Mouse (Mus musculus) right cerebral cortex, postnatal 4 days (tissue): ENCODE results near the gene Wwox.
A peak's percentile ranks its signal among the peaks of the same experiment; 100 is the strongest.

ENCODE experiments used
- DNase-seq: peaks from one replicate; pipeline ENCODE4 v3.0.0-alpha.2; 2022

The Wwox gene

GRCm38 (mm10) chr8:115195334-115195733, 755.9 kb downstream of the Wwox start:
- DNase-seq, result no peak

GRCm38 (mm10) chr8:115196859-115197258, 757.4 kb downstream of the Wwox start:
- no peak for DNase-seq

DNA sequence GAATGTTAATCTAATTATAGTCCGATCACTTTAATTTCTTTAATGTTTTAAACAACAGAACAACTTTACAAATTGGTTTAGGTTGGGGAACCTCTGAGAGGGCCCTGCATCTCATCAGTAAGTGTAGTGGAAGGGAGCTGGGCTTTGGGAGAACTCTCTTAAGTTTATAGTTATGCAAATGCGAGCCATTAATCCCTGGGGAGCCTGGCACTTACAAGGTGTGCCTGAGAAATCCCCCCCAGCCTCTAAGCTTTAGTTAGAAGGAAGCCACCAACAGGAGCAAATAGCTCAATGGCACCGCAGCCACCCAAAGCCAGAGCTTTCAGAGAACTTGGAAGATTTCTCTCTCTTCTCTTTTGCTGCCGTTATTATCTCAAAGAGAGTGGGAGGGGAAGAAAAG, 759.7 kb downstream of the Wwox start:
- DNase-seq, result no peak

GRCm38 (mm10) chr8:115199616-115200150, 760.2 kb downstream of the Wwox start:
- DNase-seq, result no peak

GRCm38 (mm10) chr8:115201726-115202125, 762.3 kb downstream of the Wwox start:
- no peak for DNase-seq

- no peak for DNase-seq
These were observed 768.0 kb downstream of the Wwox start for GRCm38 (mm10) chr8:115207480-115207879.

GRCm38 (mm10) chr8:115208415-115209192, 769.1 kb downstream of the Wwox start:
- DNase-seq, result no peak

DNA sequence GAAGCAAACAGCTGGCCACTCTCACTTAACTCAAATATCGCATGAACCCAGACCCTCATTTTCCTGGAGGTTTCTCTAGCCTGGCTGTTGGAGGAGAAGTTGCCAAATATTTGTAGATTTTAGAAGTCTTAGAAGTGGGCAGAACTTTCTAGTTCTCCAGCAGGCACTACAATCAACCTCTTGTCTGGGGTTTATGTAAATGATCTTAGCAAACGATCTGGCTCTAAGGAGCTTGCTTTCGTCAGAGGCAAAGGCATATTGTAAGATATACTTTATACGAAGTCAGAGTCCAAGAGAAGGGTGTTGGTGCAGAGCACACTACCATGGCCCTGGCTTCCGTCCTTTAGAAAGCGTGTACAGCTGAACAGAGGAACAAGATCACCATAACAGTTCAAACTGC, 770.6 kb downstream of the Wwox start:
- no peak for DNase-seq

DNA sequence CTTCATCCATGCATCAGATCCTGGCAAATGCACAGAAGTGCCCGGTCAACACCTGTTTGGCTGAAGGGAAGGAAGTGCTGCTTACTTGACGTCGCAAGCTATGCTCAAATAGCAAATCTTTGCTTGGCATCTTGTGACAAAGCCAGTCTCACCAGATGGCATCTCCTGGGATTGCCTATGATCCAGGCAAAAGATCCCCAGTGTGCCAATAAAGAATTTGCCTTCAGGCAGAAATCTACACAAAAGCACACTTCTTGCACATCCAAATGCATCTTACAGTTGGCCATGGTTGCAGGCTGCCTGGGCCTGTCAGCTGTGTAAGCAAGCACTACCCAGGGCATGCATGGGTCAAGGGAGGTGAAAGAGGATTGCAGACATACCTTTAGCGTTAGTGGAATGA, 773.7 kb downstream of the Wwox start:
- DNase-seq, result no peak

- DNase-seq, result no peak
These were observed 775.4 kb downstream of the Wwox start for GRCm38 (mm10) chr8:115214870-115215269.

DNA sequence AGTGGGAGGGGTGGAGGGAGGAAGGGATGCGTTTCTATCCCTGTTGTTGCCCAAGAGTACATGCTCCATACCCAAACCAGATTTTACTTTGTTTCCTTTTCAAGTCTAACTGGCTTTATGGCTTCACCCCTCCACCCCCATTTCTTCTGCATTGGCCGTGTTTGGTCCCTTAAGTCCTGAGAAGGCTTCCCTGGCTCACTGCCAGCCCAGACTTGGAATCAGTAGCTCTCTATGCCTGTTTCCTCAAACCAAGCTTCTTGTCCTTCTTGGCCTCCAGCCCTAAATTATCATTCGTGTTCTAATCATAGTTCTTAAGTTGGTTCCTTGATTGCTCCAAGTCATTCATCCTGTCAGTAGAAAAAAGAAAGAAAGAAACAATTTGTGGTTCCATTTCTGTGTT, 777.3 kb downstream of the Wwox start:
- peak; percentile 15 for DNase-seq

GRCm38 (mm10) chr8:115222545-115222944, 783.1 kb downstream of the Wwox start:
- peak; percentile 28 for DNase-seq

GRCm38 (mm10) chr8:115226781-115227583, 787.5 kb downstream of the Wwox start:
- no peak for DNase-seq

DNA sequence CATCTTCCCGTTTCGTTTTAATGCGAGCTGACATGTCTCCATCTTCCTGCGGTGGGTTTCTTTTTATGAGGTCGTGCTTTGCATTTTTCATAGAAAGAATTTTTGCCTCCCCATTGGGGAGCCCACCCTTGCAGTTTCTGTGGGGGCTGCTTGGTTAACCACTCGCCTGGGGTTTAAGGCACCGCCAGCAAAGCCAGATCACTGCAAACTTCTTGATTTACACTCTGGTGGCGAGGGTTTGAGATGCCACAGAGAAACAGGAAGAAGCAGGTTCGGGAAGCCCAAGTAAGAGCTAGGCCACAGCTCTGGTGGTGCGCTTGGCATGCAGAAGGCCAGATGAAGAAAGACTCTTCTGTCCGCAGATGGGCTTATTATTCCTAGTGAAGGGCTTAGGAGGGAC, 789.4 kb downstream of the Wwox start:
- no peak for DNase-seq

GRCm38 (mm10) chr8:115234068-115234467, 794.6 kb downstream of the Wwox start:
- DNase-seq, result no peak

- DNase-seq, result no peak
These were observed 798.1 kb downstream of the Wwox start for GRCm38 (mm10) chr8:115237596-115237995.

DNA sequence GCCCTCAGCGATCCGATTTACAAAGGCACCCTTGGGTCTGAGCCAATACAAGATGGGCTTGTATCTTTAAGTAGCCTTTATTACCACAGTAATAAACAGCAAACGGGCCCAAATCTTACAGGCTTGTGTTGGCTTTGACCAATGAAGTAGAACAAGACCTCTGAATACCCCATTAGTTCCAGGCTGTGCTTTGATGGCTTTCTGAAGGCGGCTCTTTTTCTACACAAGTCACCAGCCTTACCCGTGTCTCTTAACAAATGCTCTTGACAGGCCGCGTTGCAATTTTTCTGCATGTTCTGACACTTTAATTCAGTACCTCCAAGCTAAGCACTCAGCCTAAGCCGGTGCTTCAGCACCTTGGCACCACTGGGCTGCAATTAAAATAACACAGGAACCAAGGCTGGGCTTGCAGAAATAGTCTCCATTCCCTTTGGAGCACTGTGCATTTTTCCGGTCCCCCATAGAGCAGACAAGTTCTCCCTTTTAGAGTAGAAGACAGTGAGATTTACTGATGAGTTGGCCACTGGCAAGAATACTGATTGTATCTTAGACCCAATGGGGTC, 804.1 kb downstream of the Wwox start:
- no peak for DNase-seq

- DNase-seq, result no peak
These were observed 810.4 kb downstream of the Wwox start for GRCm38 (mm10) chr8:115249688-115250366.

DNA sequence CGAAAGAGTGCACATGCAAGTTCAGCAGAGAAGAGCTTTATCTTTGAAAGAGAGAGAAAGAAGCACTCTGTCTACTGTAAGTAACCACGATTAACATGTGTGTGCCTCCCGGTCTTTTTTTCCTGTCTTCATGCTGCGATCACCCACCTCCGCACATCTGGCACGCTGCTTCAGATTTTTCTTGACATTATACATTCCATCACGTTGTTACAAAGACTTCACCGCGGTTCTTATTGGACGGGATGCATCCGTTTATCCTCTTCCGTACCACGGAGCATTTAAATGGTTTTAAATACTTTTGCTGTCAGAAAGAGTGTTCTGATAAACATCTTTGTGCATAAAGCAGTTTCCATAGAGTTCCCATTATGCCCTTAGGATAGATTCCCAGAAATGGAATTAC, 816.1 kb downstream of the Wwox start:
- DNase-seq, result no peak

GRCm38 (mm10) chr8:115257417-115257816, 818.0 kb downstream of the Wwox start:
- no peak for DNase-seq

DNA sequence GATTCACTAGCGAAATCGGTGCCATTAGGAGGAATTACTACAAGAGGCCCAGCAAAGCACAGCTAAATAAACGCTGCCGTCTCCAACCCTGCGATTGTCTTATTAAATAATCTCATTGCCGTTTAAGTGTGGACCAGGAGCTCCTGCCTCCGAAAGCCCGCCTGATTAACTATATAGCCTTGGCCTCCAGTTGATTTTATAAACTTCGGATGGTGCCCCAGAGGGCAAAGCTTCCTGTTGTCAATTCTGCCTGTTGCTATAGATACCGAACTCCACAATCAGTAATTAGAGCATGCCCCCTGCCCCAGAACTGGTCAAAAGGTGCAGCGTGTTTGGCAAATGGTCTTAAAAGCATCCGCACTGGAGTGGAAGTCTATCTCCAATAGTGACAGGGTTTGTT, 820.4 kb downstream of the Wwox start:
- DNase-seq, result no peak

GRCm38 (mm10) chr8:115267196-115267595, 827.7 kb downstream of the Wwox start:
- no peak for DNase-seq

- DNase-seq, result no peak
These were observed 830.1 kb downstream of the Wwox start for GRCm38 (mm10) chr8:115269601-115270000.
